Mouse (Mus musculus) hindbrain, embryonic 11.5 days (tissue): ENCODE measurements around the gene Plek2. TPM values are rescaled to one million over a fixed set of nuclear protein-coding genes. Genes with fewer than 3 reads are reported as not detected.
"Not testable (repeated sequence)": the region's sequence is repeated elsewhere in the genome, so short reads cannot be mapped to it uniquely, and the experiment has no call there.

Source experiments
- ATAC-seq: fragments of 200-750 bp; cut with Nextera tagmentation; 2 replicates; pipeline ENCODE4 v1.8.0; 2017; ENCODE audit warnings: mild to moderate bottlenecking, moderate TSS enrichment, moderate library complexity; ENCODE audit not compliant: low FRiP score
- DNase-seq: peaks from one replicate; pipeline ENCODE4 v3.0.0-alpha.2; 2015; ENCODE audit warnings: low spot score
- H3K27ac ChIP-seq: fragments of 300-500 bp; sonication (generic); 2 replicates; pipeline ENCODE4 v1.5.1; 2014; ENCODE audit warnings: mild to moderate bottlenecking, low read depth, low read length
- H3K27me3 ChIP-seq: fragments of 300-500 bp; sonication (generic); 2 replicates; pipeline ENCODE4 v1.6.1; 2014; ENCODE audit warnings: mild to moderate bottlenecking, low read length, moderate library complexity, mixed read lengths; ENCODE audit not compliant: control insufficient read depth, insufficient read depth
- H3K36me3 ChIP-seq: fragments of 300-500 bp; sonication (generic); 2 replicates; pipeline ENCODE4 v1.6.1; 2014; ENCODE audit warnings: mild to moderate bottlenecking, low read length, moderate library complexity, mixed read lengths; ENCODE audit not compliant: control insufficient read depth, insufficient read depth
- H3K4me1 ChIP-seq: fragments of 300-500 bp; sonication (generic); replicated peaks from 2 replicates; pipeline ENCODE4 v1.6.1; 2014; ENCODE audit warnings: low read length, mixed read lengths; ENCODE audit not compliant: control insufficient read depth, insufficient read depth
- H3K4me2 ChIP-seq: fragments of 300-500 bp; sonication (generic); replicated peaks from 2 replicates; pipeline ENCODE4 v1.6.1; 2014; ENCODE audit warnings: mild to moderate bottlenecking, low read depth, low read length
- H3K4me3 ChIP-seq: fragments of 300-500 bp; sonication (generic); 2 replicates; pipeline ENCODE4 v1.5.1; 2014; ENCODE audit warnings: low read depth, low read length
- H3K9ac ChIP-seq: fragments of 300-500 bp; sonication (generic); 2 replicates; pipeline ENCODE4 v1.6.1; 2014; ENCODE audit warnings: low read depth, low read length
- H3K9me3 ChIP-seq: fragments of 300-500 bp; sonication (generic); 2 replicates; pipeline ENCODE4 v1.6.1; 2016; ENCODE audit warnings: low read length; ENCODE audit not compliant: control insufficient read depth
- WGBS: fragments of 180-500 bp; shearing (Covaris S2); extraction: QIAGEN DNeasy Blood & Tissue Kit; methylation state at CpG from one replicate; pipeline ENCODE4 v1.1.7; 2014; 5-methylcytosine and 5-hydroxymethylcytosine counted together
- polyA plus RNA-seq: library from polyadenylated mRNA; unstranded; fragments of >200 nt; fragmentation: Nextera tagmentation; extraction: Ambion mirVana; gene quantifications from 2 replicates; pipeline ENCODE4 v1.2.1, GENCODE M21; 2014

The Plek2 gene
- polyA plus RNA-seq, 1 experiment from 2014 or later, result 3.1 TPM

GRCm38 (mm10) chr12:78936494-78936893 lies 29.7 kb upstream of the Plek2 start:
- no peaks in the 10 kb centered on the region for H3K9me3 ChIP-seq
- no peak overlapping the region for H3K9ac ChIP-seq
- no peak overlapping the region for H3K4me3 ChIP-seq
- DNase-seq (no peak), ATAC-seq (no peak)
- H3K36me3 ChIP-seq, result no peaks in the 10 kb centered on the region
- 54% methylated on average over 4 of the region's 4 CpGs for WGBS
- H3K27me3 ChIP-seq, result no peaks in the 10 kb centered on the region
- no peaks in the 10 kb centered on the region for H3K4me1 ChIP-seq
- H3K4me2 ChIP-seq, result no peak overlapping the region
- H3K27ac ChIP-seq, result no peak overlapping the region

- H3K4me2 ChIP-seq, result no peak overlapping the region
- no peak overlapping the region for H3K27ac ChIP-seq
- ATAC-seq (no peak), DNase-seq (no peak)
- H3K36me3 ChIP-seq, result no peaks in the 10 kb centered on the region
- no peak overlapping the region for H3K4me3 ChIP-seq
- no peak overlapping the region for H3K9ac ChIP-seq
- H3K4me1 ChIP-seq, result no peaks in the 10 kb centered on the region
- H3K27me3 ChIP-seq, result no peaks in the 10 kb centered on the region
- WGBS, result 94% methylated on average over 1 of the region's 1 CpGs
- H3K9me3 ChIP-seq, result no peaks in the 10 kb centered on the region
These were observed 23.1 kb upstream of the Plek2 start for GRCm38 (mm10) chr12:78929900-78930299.

- H3K27me3 ChIP-seq, result no peaks in the 10 kb centered on the region
- no peak for DNase-seq
- H3K36me3 ChIP-seq, result no peaks in the 10 kb centered on the region
- H3K4me1 ChIP-seq, result no peaks in the 10 kb centered on the region
- no peak for ATAC-seq
- 85% methylated on average over 5 of the region's 5 CpGs for WGBS
- no peak overlapping the region for H3K9ac ChIP-seq
- no peak overlapping the region for H3K4me3 ChIP-seq
- H3K4me2 ChIP-seq, result no peak overlapping the region
- no peak overlapping the region for H3K27ac ChIP-seq
- no peaks in the 10 kb centered on the region for H3K9me3 ChIP-seq
These were observed 20.5 kb upstream of the Plek2 start for GRCm38 (mm10) chr12:78927287-78927686.

- Histone ChIP-seq H3K4me3 (no peak overlapping the region), H3K9me3 (no peaks in the 10 kb centered on the region), H3K4me2 (no peak overlapping the region), H3K27me3 (no peaks in the 10 kb centered on the region), H3K27ac (no peak overlapping the region), H3K4me1 (no peaks in the 10 kb centered on the region), H3K9ac (no peak overlapping the region), H3K36me3 (no peaks in the 10 kb centered on the region)
- no peak for DNase-seq
- 90% methylated on average over 7 of the region's 7 CpGs for WGBS
- no peak for ATAC-seq
These were observed 16.9 kb upstream of the Plek2 start for GRCm38 (mm10) chr12:78923539-78924189.

DNA sequence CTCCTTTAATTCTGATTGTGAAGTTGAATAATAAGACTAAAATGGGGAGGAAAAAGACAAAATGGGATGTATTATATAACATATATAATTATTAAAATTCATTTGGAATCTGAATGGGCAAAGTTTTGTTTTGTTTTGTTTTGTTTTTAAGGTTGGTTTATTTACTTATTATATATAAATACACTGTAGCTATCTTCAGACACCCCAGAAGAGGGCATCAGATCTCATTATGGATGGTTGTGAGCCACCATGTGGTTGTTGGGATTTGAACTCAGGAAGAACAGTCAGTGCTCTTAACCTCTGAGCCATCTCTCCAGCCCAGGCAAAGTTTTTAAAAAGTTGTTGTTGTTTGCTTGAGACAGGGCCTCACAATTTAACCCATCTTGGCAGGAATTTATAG lies 16.2 kb upstream of the Plek2 start:
- not testable (repeated sequence) for H3K9me3 ChIP-seq, H3K4me3 ChIP-seq, H3K27me3 ChIP-seq, ATAC-seq, H3K36me3 ChIP-seq, DNase-seq, H3K9ac ChIP-seq, H3K4me1 ChIP-seq, H3K4me2 ChIP-seq, H3K27ac ChIP-seq

GRCm38 (mm10) chr12:78922058-78922457 lies 15.3 kb upstream of the Plek2 start:
- Histone ChIP-seq H3K36me3 (no peaks in the 10 kb centered on the region), H3K9ac (no peak overlapping the region), H3K9me3 (no peaks in the 10 kb centered on the region), H3K27me3 (no peaks in the 10 kb centered on the region), H3K4me1 (no peaks in the 10 kb centered on the region), H3K27ac (no peak overlapping the region), H3K4me2 (no peak overlapping the region), H3K4me3 (no peak overlapping the region)
- 88% methylated on average over 3 of the region's 3 CpGs for WGBS
- DNase-seq, result no peak
- ATAC-seq, result no peak

GRCm38 (mm10) chr12:78921421-78921820 lies 14.7 kb upstream of the Plek2 start:
- ATAC-seq, result no peak

DNA sequence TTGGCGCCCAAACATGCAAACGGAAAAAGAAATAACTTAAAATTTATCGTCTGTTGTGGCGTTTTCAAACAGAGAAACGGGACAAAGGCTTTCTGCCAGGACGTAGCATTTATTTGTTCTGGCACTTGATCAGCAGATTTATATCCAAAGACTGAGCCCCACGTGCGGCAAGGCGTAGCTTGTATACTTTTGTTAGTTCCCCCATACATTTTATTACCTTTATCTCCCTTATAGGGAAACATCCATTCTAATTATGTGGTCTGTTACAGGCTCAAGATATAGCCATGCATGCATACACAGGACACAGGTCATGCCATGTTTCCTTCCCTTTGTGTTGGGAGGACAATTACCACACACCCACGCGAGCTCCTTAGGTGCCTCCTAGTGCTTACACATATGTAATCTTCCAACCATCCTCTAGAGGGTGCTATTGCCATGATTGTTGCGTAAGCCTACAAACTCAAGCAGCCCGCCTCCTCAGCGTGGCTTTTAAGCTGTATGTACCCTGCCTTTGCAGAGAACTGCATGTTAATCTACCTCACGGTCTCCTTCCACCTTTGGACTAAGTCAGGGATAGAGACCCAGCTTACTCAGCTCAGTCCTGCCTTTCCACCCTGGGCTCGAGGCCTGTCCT lies 12.4 kb upstream of the Plek2 start:
- Histone ChIP-seq H3K36me3 (no peaks in the 10 kb centered on the region), H3K9ac (no peak overlapping the region), H3K4me2 (no peak overlapping the region), H3K27ac (no peak overlapping the region), H3K4me3 (no peak overlapping the region), H3K4me1 (no peaks in the 10 kb centered on the region), H3K9me3 (no peaks in the 10 kb centered on the region), H3K27me3 (peaks cover 3% of the 10 kb centered on the region; the same call in 1 of the 2 replicates)
- DNase-seq, result peak; percentile 83
- WGBS, result 37% methylated on average over 16 of the region's 16 CpGs
- peak; percentile 74 for ATAC-seq

More at GRCm38 (mm10) chr12:78921421-78921820, 14.7 kb upstream of the Plek2 start:
- no peak overlapping the region for H3K4me3 ChIP-seq
- DNase-seq, result no peak
- H3K27ac ChIP-seq, result no peak overlapping the region
- H3K36me3 ChIP-seq, result no peaks in the 10 kb centered on the region
- no peaks in the 10 kb centered on the region for H3K27me3 ChIP-seq
- no peak overlapping the region for H3K4me2 ChIP-seq
- 76% methylated on average over 4 of the region's 4 CpGs for WGBS
- H3K9me3 ChIP-seq, result no peaks in the 10 kb centered on the region
- H3K4me1 ChIP-seq, result no peaks in the 10 kb centered on the region
- no peak overlapping the region for H3K9ac ChIP-seq
